21 mouse cellular contexts compared by ENCODE assay signal in genomic region chr1:42907153-42907552, GRCm38 (mm10). TPM values are rescaled to one million over a fixed set of nuclear protein-coding genes. Genes with fewer than 3 reads are reported as not detected.
DNase-seq lines count a peak whose midpoint lies in the region; TF ChIP-seq lines count a peak whose summit lies in the region.
"Had no signal": no experiment of that assay in that cellular context is flagged by ENCODE, and none has a peak within 500 bp of the region (broad histone marks: within the 10 kb centered on the region; RNA-seq: fewer than 3 reads in every experiment).

No protein-coding gene starts in this region.

- peaks cover 18% of the 10 kb centered on the region for H3K36me3 ChIP-seq in heart, embryonic 10.5 days
- no peaks in the 10 kb centered on the region for H3K36me3 ChIP-seq in thymus, adult 2 months (ENCODE audit: control insufficient read depth, insufficient read depth, low read length)

- no peak for TF ChIP-seq CTCF in thymus, adult 2 months (IDR thresholded peaks at IDR 0.05; ENCODE audit: borderline replicate concordance, control insufficient read depth, extremely low read depth, insufficient read depth, low read length, poor library complexity)

- peaks cover 15% of the 10 kb centered on the region; the same call in 1 of the 2 replicates for H3K4me1 ChIP-seq in heart, embryonic 10.5 days
- H3K4me1 ChIP-seq in thymus, adult 2 months (replicated peaks; ENCODE audit: control insufficient read depth, insufficient read depth, low read length) = no peaks in the 10 kb centered on the region
- H3K4me1 ChIP-seq: forebrain, embryonic 15.5 days had no signal

- intact Hi-C loops in heart, postnatal 25 days (cut with DNase I) = no loop called here

- H3K27me3 ChIP-seq in heart, embryonic 10.5 days (ENCODE audit: insufficient read depth, poor library complexity, severe bottlenecking) = no peaks in the 10 kb centered on the region
- H3K27me3 ChIP-seq in thymus, adult 2 months (ENCODE audit: control insufficient read depth, insufficient read depth, low read length) = no peaks in the 10 kb centered on the region
- H3K27me3 ChIP-seq: embryonic facial prominence, embryonic 12.5 days; forebrain, embryonic 13.5 days; forebrain, embryonic 15.5 days; Patski had no signal

- TF ChIP-seq POLR2A in thymus, adult 2 months (IDR thresholded peaks at IDR 0.05; ENCODE audit: control insufficient read depth, extremely low read depth, insufficient read depth, low read length, poor library complexity) = no peak

- no peaks in the 10 kb centered on the region for H3K9me3 ChIP-seq in heart, embryonic 10.5 days
- H3K9me3 ChIP-seq: embryonic facial prominence, embryonic 10.5 days; embryonic facial prominence, embryonic 12.5 days; forebrain, embryonic 13.5 days; forebrain, embryonic 15.5 days; G1E had no signal

- WGBS in heart, embryonic 10.5 days = 56% methylated on average over 4 of the region's 4 CpGs
- WGBS in thymus, adult 2 months = 93% methylated on average over 4 of the region's 4 CpGs

- peak; percentile 52 for DNase-seq in heart, embryonic 10.5 days (ENCODE audit: low spot score)
- DNase-seq in heart, postnatal 25 days (ENCODE audit: low spot score) = no peak
- DNase-seq in R1 (ENCODE audit: low read depth, low spot score) = peak; percentile 57
- no peak for DNase-seq in thymus, adult 2 months
- no peak for DNase-seq in layer of hippocampus, adult 18-20 months (ENCODE audit: low spot score in 2 of 2)
- DNase-seq: adrenal gland, adult 8-10 months; adrenal gland, postnatal 14 days; adrenal gland, postnatal 36 days; cerebellum, adult 11-12 months; cerebellum, adult 2 months; cerebellum, adult 9-10 months; cerebellum, postnatal 10 days; cerebellum, postnatal 25 days; forebrain, postnatal 0 days had no signal

- H3K27ac ChIP-seq in heart, embryonic 10.5 days = no peak overlapping the region
- no peak overlapping the region for H3K27ac ChIP-seq in thymus, adult 2 months (ENCODE audit: control insufficient read depth, insufficient read depth, low read length)
- H3K27ac ChIP-seq: embryonic facial prominence, embryonic 10.5 days; embryonic facial prominence, embryonic 12.5 days; forebrain, embryonic 13.5 days; forebrain, embryonic 15.5 days had no signal

- no peak overlapping the region for H3K4me3 ChIP-seq in heart, embryonic 10.5 days
- no peak overlapping the region for H3K4me3 ChIP-seq in thymus, adult 2 months (ENCODE audit: control insufficient read depth, insufficient read depth, low read length)
- H3K4me3 ChIP-seq: embryonic facial prominence, embryonic 10.5 days; embryonic facial prominence, embryonic 12.5 days; forebrain, embryonic 13.5 days; forebrain, embryonic 15.5 days had no signal

RNA-seq across cellular contexts. Expression of gene Gpr45, which starts 45.5 kb away (rescaled TPM):
- polyA plus RNA-seq in heart, embryonic 10.5 days (2016; fragmentation: Nextera tagmentation; extraction: Ambion mirVana) = 3.1 and 4.9 TPM in 2 replicates
- total RNA-seq in heart, postnatal 25 days (2021) = under 1 TPM; 0.23 to 0.34 TPM
- polyA plus RNA-seq in thymus, adult 2 months (2012; rRNA removed) = 0.60 and 2.4 TPM in 2 replicates
- 10 to 100 TPM; 18.9 to 22.2 TPM for total RNA-seq in layer of hippocampus, adult 18-20 months (2021)
- polyA plus RNA-seq: C2C12, G1E, Patski had no signal

RNA-seq across cellular contexts. Expression of gene Mrps9, which starts 56.1 kb away (rescaled TPM):
- polyA plus RNA-seq in heart, embryonic 10.5 days (2016; fragmentation: Nextera tagmentation; extraction: Ambion mirVana) = 63.9 and 65.5 TPM in 2 replicates
- 100 to 1,000 TPM; 104 to 111 TPM for total RNA-seq in heart, postnatal 25 days (2021)
- 27.7 and 37.1 TPM in 2 replicates for polyA plus RNA-seq in thymus, adult 2 months (2012; rRNA removed)
- total RNA-seq in layer of hippocampus, adult 18-20 months (2021) = 10 to 100 TPM; 43.7 to 45.0 TPM

Comparison
In these comparisons a context has a peak if more than half of its experiments do, and no peak if none do; other contexts are left out.
1. DNase-seq: peak in heart, embryonic 10.5 days (single experiment) and R1 (single experiment); none in heart, postnatal 25 days (single experiment), thymus, adult 2 months (single experiment) and layer of hippocampus, adult 18-20 months (0 of 2).
2. RNA of gene Gpr45, which starts 45.5 kb away (total RNA-seq): 18.9 to 22.2 TPM in layer of hippocampus, adult 18-20 months; 0.23 to 0.34 TPM in heart, postnatal 25 days; every median in the first group is over 10 times any median in the second.